Mouse (Mus musculus) kidney, embryonic 15.5 days (tissue): ENCODE data around the gene Olfr520. TPM values are rescaled to one million over a fixed set of nuclear protein-coding genes. Genes with fewer than 3 reads are reported as not detected.
"Not testable (repeated sequence)": the region's sequence is repeated elsewhere in the genome, so short reads cannot be mapped to it uniquely, and the experiment has no call there.

Experiments used
- ATAC-seq: fragments of 200-750 bp; cut with Nextera tagmentation; replicated peaks from 2 replicates; pipeline ENCODE4 v1.8.0; 2017; ENCODE audit warnings: moderate TSS enrichment; ENCODE audit not compliant: low FRiP score
- H3K27ac ChIP-seq: fragments of 300-500 bp; sonication (generic); 2 replicates; pipeline ENCODE4 v1.5.1; 2015; ENCODE audit warnings: mild to moderate bottlenecking, inconsistent platforms
- H3K27me3 ChIP-seq: fragments of 300-500 bp; sonication (generic); 2 replicates; pipeline ENCODE4 v1.6.1; 2015; ENCODE audit warnings: inconsistent platforms
- H3K36me3 ChIP-seq: fragments of 300-500 bp; sonication (generic); 2 replicates; pipeline ENCODE4 v1.6.1; 2015; ENCODE audit warnings: inconsistent platforms
- H3K4me1 ChIP-seq: fragments of 300-500 bp; sonication (generic); 2 replicates; pipeline ENCODE4 v1.6.1; 2015; ENCODE audit warnings: inconsistent platforms
- H3K4me2 ChIP-seq: fragments of 300-500 bp; sonication (generic); 2 replicates; pipeline ENCODE4 v1.6.1; 2015; ENCODE audit warnings: moderate library complexity, mild to moderate bottlenecking, inconsistent platforms
- H3K4me3 ChIP-seq: fragments of 300-500 bp; sonication (generic); replicated peaks from 2 replicates; pipeline ENCODE4 v1.5.1; 2015; ENCODE audit warnings: mild to moderate bottlenecking, inconsistent platforms
- H3K9ac ChIP-seq: fragments of 300-500 bp; sonication (generic); 2 replicates; pipeline ENCODE4 v1.6.1; 2015; ENCODE audit warnings: mild to moderate bottlenecking, inconsistent platforms
- H3K9me3 ChIP-seq: fragments of 300-500 bp; sonication (generic); replicated peaks from 2 replicates; pipeline ENCODE4 v1.6.1; 2016; ENCODE audit warnings: inconsistent platforms
- WGBS: fragments of 180-500 bp; shearing (Covaris S2); methylation state at CpG from one replicate; pipeline ENCODE4 v1.1.7; 2015; ENCODE audit warnings: mixed read lengths; 5-methylcytosine and 5-hydroxymethylcytosine counted together
- polyA plus RNA-seq: library from polyadenylated mRNA; unstranded; fragments of >200 nt; fragmentation: Nextera tagmentation; extraction: Ambion mirVana; gene quantifications from 2 replicates; pipeline ENCODE4 v1.2.1, GENCODE M21; 2015

The Olfr520 gene
- polyA plus RNA-seq, result not detected in 2 replicates

DNA sequence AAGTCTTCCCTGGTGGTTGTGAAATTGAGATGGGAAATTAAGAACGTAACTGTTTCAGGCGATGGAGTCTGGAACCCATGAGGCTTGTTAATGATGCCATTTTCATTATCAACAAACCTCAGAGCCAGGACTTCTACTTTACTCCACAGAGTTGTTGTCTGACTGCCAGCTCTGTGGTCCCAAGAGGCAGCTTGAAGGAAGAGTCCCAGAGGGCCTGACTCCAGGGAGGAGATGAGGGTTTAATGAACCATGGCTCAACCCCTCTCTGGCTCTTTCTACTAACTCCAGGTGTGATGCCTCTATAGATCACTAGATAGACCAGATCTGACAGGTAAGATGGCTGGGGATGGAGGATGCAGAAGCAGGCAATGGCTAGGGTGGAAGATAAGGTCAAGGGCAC is at the start of gene Olfr520:
Gene Olfr520, plus strand, starts transcription at position 301 of the 400 bp plus-strand sequence.
- Histone ChIP-seq H3K4me3 (no peak within 1 kb of the TSS), H3K4me2 (no peak within 1 kb of the TSS)
- 82% methylated on average over 2 of the region's 2 CpGs for WGBS

GRCm38 (mm10) chr7:99680771-99681170 is 49.3 kb upstream of the Olfr520 start:
- H3K27ac ChIP-seq, result no peak overlapping the region
- H3K4me1 ChIP-seq, result no peaks in the 10 kb centered on the region
- H3K9me3 ChIP-seq, result no peaks in the 10 kb centered on the region
- no peak overlapping the region for H3K4me2 ChIP-seq
- H3K27me3 ChIP-seq, result no peaks in the 10 kb centered on the region
- ATAC-seq, result no peak
- H3K9ac ChIP-seq, result no peak overlapping the region
- no peaks in the 10 kb centered on the region for H3K36me3 ChIP-seq
- 75% methylated on average over 5 of the region's 5 CpGs for WGBS
- no peak overlapping the region for H3K4me3 ChIP-seq

More for the DNA sequence above, at the start of gene Olfr520:
- H3K27ac ChIP-seq, result no peak within 1 kb of the TSS
- no peaks in the 10 kb centered on the region for H3K27me3 ChIP-seq
- H3K9ac ChIP-seq, result no peak within 1 kb of the TSS
- H3K4me1 ChIP-seq, result no peaks in the 10 kb centered on the region
- ATAC-seq, result no peak
- 0 out of 2 replicates have a peak, but pooled peaks cover 4% of the 10 kb centered on the region for H3K9me3 ChIP-seq
- no peaks in the 10 kb centered on the region for H3K36me3 ChIP-seq

DNA sequence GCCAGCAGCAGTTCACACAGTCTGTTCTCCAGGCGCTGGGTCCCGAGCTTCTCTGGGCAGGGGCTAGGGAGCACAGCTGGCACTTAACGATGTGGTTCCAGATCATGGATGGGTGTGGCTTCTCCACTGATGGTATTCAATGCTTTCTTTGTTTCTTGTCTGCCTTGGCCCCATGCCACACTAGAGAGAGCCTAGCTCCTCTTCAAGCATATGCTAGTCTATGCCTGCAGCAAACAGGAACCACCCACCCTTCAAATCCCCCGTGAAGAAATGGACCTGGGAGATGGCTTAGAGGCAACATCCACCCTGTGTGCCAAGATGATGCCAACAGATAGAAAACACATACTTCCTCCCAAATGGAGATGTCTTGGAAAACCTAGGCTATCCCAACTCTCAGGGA is 46.0 kb upstream of the Olfr520 start:
- ATAC-seq, result no peak
- Histone ChIP-seq H3K36me3 (no peaks in the 10 kb centered on the region), H3K4me3 (no peak overlapping the region), H3K4me1 (no peaks in the 10 kb centered on the region), H3K27ac (no peak overlapping the region), H3K27me3 (no peaks in the 10 kb centered on the region), H3K4me2 (no peak overlapping the region), H3K9me3 (no peaks in the 10 kb centered on the region), H3K9ac (no peak overlapping the region)
- WGBS, result 64% methylated on average over 4 of the region's 4 CpGs

- 0 out of 2 replicates have a peak, but pooled peaks cover 5% of the 10 kb centered on the region for H3K4me1 ChIP-seq
- H3K27ac ChIP-seq, result no peak overlapping the region
- no peaks in the 10 kb centered on the region for H3K9me3 ChIP-seq
- H3K36me3 ChIP-seq, result no peaks in the 10 kb centered on the region
- no peak for ATAC-seq
- no peak overlapping the region for H3K9ac ChIP-seq
- no peak overlapping the region for H3K4me2 ChIP-seq
- 73% methylated on average over 7 of the region's 7 CpGs for WGBS
- H3K27me3 ChIP-seq, result no peaks in the 10 kb centered on the region
- H3K4me3 ChIP-seq, result no peak overlapping the region
Measured at GRCm38 (mm10) chr7:99690819-99691218, 39.3 kb upstream of the Olfr520 start.

DNA sequence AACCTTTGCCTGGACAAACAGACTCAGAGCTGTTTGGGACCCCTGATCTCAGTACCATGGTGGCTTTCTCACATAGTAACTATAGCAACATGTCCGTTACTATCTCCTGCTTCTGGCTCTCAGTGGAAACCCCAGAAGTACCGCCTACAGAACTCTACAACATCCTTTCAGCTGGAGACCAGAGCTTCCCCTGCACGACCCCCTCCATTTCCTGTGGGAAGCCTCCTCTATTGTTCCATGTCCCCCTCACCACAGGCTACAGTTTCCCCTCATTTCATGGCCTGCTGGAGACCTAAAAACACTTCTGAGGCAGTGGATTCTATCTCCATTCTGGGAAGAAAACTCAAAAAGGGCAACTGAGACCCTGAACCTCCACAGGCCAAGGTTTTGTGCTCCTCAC is 37.7 kb upstream of the Olfr520 start:
- Histone ChIP-seq H3K9ac (no peak overlapping the region), H3K27me3 (no peaks in the 10 kb centered on the region), H3K4me3 (no peak overlapping the region), H3K36me3 (no peaks in the 10 kb centered on the region), H3K4me1 (0 out of 2 replicates have a peak, but pooled peaks cover 5% of the 10 kb centered on the region), H3K27ac (peak overlapping the region; percentile 60), H3K4me2 (no peak overlapping the region), H3K9me3 (no peaks in the 10 kb centered on the region)
- no peak for ATAC-seq
- 49% methylated on average over 3 of the region's 3 CpGs for WGBS

GRCm38 (mm10) chr7:99693387-99693786 is 36.7 kb upstream of the Olfr520 start:
- Histone ChIP-seq H3K9me3 (no peaks in the 10 kb centered on the region), H3K36me3 (no peaks in the 10 kb centered on the region), H3K27me3 (no peaks in the 10 kb centered on the region), H3K4me1 (0 out of 2 replicates have a peak, but pooled peaks cover 5% of the 10 kb centered on the region), H3K9ac (no peak overlapping the region), H3K27ac (no peak overlapping the region), H3K4me2 (no peak overlapping the region), H3K4me3 (no peak overlapping the region)
- ATAC-seq, result no peak
- WGBS, result 92% methylated on average over 3 of the region's 3 CpGs

GRCm38 (mm10) chr7:99693976-99694375 is 36.1 kb upstream of the Olfr520 start:
- Histone ChIP-seq H3K9ac (no peak overlapping the region), H3K27ac (no peak overlapping the region), H3K4me1 (peaks cover 6% of the 10 kb centered on the region), H3K4me3 (no peak overlapping the region), H3K9me3 (no peaks in the 10 kb centered on the region), H3K4me2 (no peak overlapping the region), H3K27me3 (no peaks in the 10 kb centered on the region), H3K36me3 (no peaks in the 10 kb centered on the region)
- ATAC-seq, result no peak
- 94% methylated on average over 3 of the region's 3 CpGs for WGBS

DNA sequence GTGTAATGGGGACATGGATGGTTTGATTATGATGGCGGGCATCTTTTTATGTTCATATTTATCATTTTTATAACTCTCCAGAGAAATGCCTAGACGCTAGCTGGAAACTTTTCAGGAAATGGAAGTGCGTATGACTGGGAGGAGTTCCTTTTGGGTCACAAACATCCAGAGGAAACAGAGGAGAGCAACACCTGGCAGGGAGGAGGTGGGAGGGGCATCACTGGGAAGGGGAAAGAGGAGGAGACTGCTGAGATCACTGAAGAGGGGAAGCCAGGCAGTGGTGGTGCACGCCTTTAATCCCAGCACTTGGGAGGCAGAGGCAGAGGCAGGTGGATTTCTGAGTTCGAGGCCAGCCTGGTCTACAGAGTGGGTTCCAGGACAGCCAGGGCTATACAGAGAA is 35.6 kb upstream of the Olfr520 start:
- not testable (repeated sequence) for H3K27ac ChIP-seq, H3K9ac ChIP-seq, H3K36me3 ChIP-seq, H3K4me3 ChIP-seq, ATAC-seq, H3K4me1 ChIP-seq, H3K9me3 ChIP-seq, H3K27me3 ChIP-seq, H3K4me2 ChIP-seq
- 62% methylated on average over 4 of the region's 5 CpGs for WGBS

DNA sequence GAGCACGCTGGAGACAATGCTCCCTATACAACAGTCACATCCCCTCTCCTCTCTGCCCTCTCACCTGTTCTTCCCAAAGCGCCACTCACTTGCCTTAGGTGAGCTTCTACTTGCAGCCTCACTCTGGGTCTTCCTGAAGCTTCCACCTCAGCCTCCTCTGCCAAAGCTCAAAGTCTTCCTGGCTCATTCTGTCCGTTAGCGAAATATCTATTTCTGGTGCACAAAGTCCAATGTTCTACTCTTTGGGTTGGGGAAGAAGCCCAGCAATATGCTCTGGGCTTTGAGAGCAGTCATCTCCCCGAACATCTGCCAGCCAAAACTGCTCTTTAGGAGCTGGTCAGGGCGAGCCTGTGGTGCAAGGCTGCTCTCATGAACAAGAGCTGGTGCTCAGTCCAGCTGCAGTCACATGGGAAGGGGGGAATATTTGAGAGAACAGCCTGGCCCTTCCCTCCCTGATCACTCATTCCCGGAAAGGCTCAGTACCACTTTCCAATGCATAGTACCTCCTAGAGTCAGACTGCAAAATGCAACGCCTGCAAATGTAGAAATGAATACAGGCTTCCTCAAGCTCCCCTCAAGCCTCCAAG is 34.5 kb upstream of the Olfr520 start:
- H3K4me3 ChIP-seq, result no peak overlapping the region
- peaks cover 13% of the 10 kb centered on the region for H3K4me1 ChIP-seq
- H3K9ac ChIP-seq, result no peak overlapping the region
- no peak for ATAC-seq
- 86% methylated on average over 8 of the region's 8 CpGs for WGBS
- H3K36me3 ChIP-seq, result no peaks in the 10 kb centered on the region
- no peak overlapping the region for H3K4me2 ChIP-seq
- no peaks in the 10 kb centered on the region for H3K27me3 ChIP-seq
- no peak overlapping the region for H3K27ac ChIP-seq
- no peaks in the 10 kb centered on the region for H3K9me3 ChIP-seq

DNA sequence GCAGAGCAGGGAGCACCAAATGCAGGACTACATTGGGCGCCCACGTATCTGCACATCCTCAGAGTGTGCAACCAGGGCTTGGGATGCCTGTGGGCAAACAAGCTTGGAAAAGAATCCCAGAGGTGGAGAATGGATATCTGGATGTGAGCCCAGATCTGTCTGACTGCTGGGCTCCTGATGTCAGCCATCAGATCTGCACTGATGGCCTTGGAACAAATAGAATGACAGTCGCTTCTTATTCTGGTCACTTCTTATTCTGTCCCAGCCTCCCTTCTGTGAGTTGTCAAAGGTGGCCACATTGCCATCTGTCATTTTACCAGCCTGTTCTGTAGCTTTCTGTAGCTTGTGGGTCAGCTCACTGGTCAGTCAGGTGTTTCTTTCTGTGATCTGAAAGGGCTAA is 31.5 kb upstream of the Olfr520 start:
- H3K4me2 ChIP-seq, result no peak overlapping the region
- no peak for ATAC-seq
- no peak overlapping the region; the same call in 1 of the 2 replicates for H3K27ac ChIP-seq
- 84% methylated on average over 3 of the region's 3 CpGs for WGBS
- no peaks in the 10 kb centered on the region for H3K36me3 ChIP-seq
- peaks cover 23% of the 10 kb centered on the region for H3K4me1 ChIP-seq
- no peaks in the 10 kb centered on the region for H3K27me3 ChIP-seq
- H3K4me3 ChIP-seq, result no peak overlapping the region
- H3K9ac ChIP-seq, result no peak overlapping the region
- H3K9me3 ChIP-seq, result no peaks in the 10 kb centered on the region

DNA sequence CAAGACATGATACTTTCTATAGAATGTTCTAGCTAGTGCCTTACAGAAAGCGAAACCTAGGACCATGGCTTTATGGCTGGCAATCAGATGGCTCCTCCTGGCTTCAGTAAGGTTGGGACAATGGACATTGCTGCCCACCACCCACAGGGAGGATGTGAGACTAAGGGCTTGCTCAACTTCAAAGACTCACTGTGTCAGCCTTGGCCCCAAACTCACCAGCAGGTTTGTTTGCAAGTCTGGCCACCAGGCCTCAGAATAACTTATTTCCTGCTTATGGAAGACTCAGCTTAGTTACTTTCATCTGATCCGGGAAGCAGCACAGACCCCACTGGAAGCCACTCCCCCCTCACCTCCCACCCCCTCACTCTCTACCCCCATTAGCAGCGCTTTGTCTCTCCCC is 31.0 kb upstream of the Olfr520 start:
- Histone ChIP-seq H3K9ac (no peak overlapping the region), H3K4me2 (no peak overlapping the region), H3K4me1 (peaks cover 23% of the 10 kb centered on the region), H3K4me3 (no peak overlapping the region), H3K9me3 (no peaks in the 10 kb centered on the region), H3K27ac (peak overlapping the region; percentile 46), H3K27me3 (no peaks in the 10 kb centered on the region), H3K36me3 (no peaks in the 10 kb centered on the region)
- WGBS, result 31% methylated on average over 3 of the region's 3 CpGs
- ATAC-seq, result no peak

DNA sequence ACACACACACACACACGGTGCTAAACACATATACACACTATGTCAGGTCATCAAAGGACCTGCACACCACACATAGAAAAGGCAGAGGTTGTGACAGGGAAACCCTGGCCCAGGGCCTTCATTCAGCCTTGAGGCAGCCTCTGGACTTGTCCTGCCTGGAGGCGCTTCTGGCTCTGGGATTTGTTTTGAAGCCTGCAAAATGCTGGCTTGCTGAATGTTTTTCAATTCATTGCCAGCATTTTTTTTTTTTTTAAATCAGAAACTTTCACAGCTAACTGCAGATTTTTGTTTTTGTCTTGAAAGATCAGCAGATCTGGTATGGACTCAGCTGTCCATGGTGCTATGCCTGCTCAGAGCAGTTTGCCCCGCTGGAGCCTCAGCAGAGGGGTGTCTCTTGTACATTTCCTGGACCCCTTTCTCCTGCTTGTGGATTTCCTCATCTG is 30.3 kb upstream of the Olfr520 start:
- WGBS, result 53% methylated on average over 3 of the region's 3 CpGs
- no peaks in the 10 kb centered on the region for H3K9me3 ChIP-seq
- no peak for ATAC-seq
- H3K27ac ChIP-seq, result 0 out of 2 replicates have a peak overlapping the region, but pooled peaks have one; percentile 48
- no peak overlapping the region for H3K4me3 ChIP-seq
- no peaks in the 10 kb centered on the region for H3K36me3 ChIP-seq
- H3K4me1 ChIP-seq, result peaks cover 23% of the 10 kb centered on the region
- H3K4me2 ChIP-seq, result no peak overlapping the region
- H3K9ac ChIP-seq, result no peak overlapping the region
- H3K27me3 ChIP-seq, result no peaks in the 10 kb centered on the region

DNA sequence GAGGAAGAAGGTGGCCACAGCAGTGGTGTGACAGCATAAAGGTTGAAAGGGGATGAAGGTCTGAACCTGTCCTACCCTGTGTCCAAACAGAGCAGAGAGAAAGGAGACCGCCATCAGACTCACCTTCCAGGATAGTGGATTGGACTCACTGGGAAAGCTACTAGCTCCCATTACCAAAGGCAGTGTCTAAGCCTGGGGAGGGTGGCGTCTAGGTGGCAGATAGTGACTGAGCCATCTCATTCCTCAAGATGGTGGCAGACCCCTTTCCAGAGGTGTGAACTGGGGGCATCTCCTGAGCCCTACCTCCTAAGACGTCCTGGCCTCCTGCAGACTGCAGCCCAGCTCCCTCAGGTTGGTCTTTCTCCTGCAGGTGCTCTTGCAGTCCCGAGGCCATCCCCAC is 29.4 kb upstream of the Olfr520 start:
- no peak for ATAC-seq
- H3K36me3 ChIP-seq, result no peaks in the 10 kb centered on the region
- WGBS, result 76% methylated on average over 4 of the region's 4 CpGs

More for the DNA sequence above, 29.4 kb upstream of the Olfr520 start:
- Histone ChIP-seq H3K27ac (no peak overlapping the region), H3K9me3 (no peaks in the 10 kb centered on the region), H3K4me2 (no peak overlapping the region), H3K27me3 (no peaks in the 10 kb centered on the region), H3K4me1 (peaks cover 23% of the 10 kb centered on the region), H3K9ac (no peak overlapping the region), H3K4me3 (no peak overlapping the region)
